Mouse (Mus musculus) right cerebral cortex, postnatal 10 days (tissue): ENCODE measurements at regions not wholly inside any gene's neighbourhood (a gene's known extent, or its start where the extent isn't known, plus 50 kb on each side); places are given as distances from the start of the nearest gene placed in this dataset.

Experiments used
- DNase-seq, 2 experiments: peaks; one replicate each; pipeline ENCODE4 v3.0.0; 2021; ENCODE audit warnings: low spot score in 2 of 2

DNA sequence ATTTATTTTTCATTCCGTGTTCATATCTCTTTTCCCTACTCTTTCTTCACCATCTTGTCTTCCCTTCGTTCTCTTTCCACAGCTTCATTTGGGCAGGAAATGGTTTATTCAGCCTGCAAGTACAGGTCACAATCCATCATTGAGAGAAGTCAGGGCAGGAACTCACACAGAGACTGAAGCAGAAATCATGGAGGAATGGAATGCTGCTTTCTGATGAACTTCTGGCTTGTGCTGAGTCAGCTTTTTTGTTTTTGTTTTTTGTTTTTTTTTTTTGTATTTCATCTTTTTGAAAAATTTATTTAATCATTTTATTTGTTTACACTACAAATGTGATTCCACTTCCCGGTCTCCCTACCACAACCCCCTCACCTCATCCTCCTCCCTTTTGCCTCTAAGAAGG, 51.2 kb upstream of the Suclg2 start:
- no peak for DNase-seq

GRCm38 (mm10) chr6:95801651-95802050, 83.1 kb upstream of the Suclg2 start:
- no peak for DNase-seq

DNA sequence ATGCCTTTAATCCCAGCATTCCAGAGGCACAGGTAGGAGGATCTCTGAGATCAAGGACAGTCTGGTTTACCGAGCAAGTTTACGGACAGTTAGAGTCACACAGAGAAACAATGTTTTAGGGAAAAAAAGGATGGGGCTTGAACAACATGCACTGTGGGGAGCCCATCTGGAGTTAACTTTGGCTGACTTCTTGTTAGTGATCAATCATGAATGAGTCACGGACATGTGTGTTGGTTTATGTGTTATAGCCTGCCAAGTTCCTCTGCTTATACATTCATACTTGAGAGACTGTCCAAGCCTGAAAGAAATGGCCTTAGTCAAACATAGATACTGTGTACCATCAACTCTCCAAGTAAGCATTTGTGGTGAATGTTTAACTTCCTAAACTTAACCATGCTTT, 122.9 kb upstream of the Suclg2 start:
- no peak for DNase-seq

- no peak for DNase-seq
Measured at GRCm38 (mm10) chr6:95846536-95846935, 127.9 kb upstream of the Suclg2 start.

DNA sequence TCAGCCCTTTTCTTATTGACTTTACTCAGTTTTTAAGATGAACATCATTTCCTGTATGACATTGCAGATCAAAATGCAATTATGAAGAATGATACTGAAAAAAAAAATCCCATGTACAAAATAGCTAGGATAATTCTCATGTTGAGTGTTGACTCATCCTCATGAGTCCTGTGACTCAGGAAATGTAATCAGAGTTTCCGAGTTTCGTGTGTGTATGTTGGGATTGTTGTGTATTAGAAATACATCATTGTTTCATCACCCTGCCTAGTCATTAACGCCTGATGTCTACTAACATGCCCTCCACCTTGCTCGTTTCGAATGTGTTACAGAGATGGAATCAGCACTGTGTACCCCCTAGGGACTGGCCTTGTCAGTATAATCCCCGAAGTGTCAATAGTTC, 156.9 kb upstream of the Suclg2 start:
- no peak for DNase-seq

DNA sequence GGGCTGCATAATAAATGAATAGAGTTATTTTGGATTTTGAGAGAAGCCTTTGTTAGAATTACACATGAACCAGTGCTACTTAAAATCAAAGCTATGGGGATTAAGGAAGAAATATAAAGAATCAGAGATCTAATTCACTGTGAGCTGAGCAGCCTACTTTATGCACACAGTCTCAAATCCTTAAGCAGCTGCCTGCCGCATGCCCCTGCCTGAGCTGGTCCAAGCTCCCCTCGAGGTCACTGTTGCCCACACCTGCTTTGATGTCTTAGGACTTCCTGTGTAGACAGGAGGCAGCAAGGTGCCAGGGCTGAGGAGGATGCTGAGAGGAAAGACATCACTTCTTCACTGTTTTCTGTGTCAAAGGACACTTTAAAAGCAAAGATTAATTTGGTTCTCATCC, 157.7 kb upstream of the Suclg2 start:
- no peak for DNase-seq

GRCm38 (mm10) chr6:95886645-95887044, 168.0 kb upstream of the Suclg2 start:
- peak in 1 of 2 experiments; percentile 43 for DNase-seq

DNA sequence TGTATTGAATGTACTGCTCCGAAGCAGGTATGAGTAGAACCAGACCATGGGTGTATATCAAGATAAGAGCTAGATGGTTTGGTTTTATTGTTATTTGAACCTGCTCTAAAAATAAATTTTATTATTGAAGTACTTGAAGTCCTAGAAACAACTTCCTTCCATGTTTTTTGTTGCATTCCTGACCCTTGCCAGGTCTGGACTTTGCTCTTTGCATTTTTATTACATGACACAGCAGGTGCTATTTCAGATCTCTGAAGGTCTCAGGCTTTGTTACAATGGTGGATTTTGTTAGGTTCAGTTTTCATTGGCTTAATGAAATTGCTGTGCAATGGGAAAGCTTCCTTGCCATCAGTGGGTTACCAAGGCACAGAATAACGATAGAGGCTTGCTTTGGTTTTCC, 184.0 kb upstream of the Suclg2 start:
- no peak for DNase-seq

- DNase-seq: peak; percentile 26 to 37
Measured at GRCm38 (mm10) chr6:95904085-95904633, 185.6 kb upstream of the Suclg2 start.

- peak; percentile 34 to 68 for DNase-seq
Measured at GRCm38 (mm10) chr6:95905057-95905456, 186.5 kb upstream of the Suclg2 start.

GRCm38 (mm10) chr6:95921737-95922136, 191.2 kb upstream of the Fam19a1 start:
- DNase-seq: no peak

DNA sequence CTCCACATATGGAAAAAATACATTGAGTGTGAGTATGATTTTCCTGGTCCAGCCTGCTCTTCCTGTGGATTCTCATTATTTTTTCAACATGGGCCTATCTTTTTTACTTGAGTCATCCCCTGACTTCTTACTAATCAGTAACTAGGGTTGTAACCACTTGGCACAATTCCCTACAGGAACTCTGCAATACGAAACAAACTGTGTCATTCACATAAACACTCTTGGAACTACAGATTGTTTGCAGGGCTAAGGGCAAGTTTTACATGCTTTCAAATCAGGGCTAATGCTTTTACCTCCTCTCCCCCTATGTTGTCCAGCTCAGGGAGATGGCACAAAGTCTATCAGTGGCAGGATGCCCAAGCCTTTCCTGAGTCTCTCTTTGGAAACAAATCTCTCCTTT, 178.4 kb upstream of the Fam19a1 start:
- no peak for DNase-seq

- DNase-seq: no peak
Measured at GRCm38 (mm10) chr6:95936504-95936903, 176.4 kb upstream of the Fam19a1 start.

GRCm38 (mm10) chr6:95939052-95939451, 173.9 kb upstream of the Fam19a1 start:
- DNase-seq: no peak

GRCm38 (mm10) chr6:95960745-95961144, 152.2 kb upstream of the Fam19a1 start:
- DNase-seq: no peak

DNA sequence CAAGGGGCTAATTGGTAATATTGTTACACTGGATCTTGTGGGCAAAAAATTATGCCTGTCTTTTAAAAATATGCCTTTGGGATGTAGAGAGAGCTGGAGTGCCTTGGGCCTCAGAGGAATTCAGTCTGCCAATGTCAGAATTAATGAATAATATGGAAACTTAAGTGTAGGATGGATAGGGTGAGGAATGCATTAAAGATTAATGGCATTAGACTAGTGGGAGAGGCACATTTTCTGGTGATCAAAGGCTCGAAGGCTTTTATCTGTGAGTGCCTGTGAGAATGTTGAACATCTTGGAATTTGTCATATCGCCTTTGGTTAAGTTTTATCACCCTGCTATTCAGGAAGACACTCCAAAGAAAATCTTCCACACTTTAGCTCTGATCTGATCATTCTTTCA, 146.7 kb upstream of the Fam19a1 start:
- no peak for DNase-seq

DNA sequence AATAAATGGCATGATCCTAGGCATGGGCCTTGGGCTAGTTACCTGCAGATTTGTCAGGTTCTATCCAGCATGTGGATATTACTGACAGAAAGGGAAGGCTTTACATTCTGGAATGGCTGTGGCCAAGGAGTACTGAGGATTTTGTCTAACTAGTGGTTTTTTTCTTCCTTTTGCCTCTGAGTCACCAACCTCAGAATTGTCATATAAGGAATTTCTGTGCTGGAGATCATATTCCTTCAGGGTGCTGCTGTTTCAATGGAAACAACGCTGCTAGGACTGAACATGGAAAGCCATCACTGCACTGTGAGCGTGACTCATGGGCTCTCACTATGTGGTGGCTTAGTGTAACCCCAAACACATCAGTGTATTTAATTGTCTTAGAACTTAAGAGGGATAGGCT, 137.0 kb upstream of the Fam19a1 start:
- no peak for DNase-seq

GRCm38 (mm10) chr6:95997037-95997436, 115.9 kb upstream of the Fam19a1 start:
- no peak for DNase-seq

DNA sequence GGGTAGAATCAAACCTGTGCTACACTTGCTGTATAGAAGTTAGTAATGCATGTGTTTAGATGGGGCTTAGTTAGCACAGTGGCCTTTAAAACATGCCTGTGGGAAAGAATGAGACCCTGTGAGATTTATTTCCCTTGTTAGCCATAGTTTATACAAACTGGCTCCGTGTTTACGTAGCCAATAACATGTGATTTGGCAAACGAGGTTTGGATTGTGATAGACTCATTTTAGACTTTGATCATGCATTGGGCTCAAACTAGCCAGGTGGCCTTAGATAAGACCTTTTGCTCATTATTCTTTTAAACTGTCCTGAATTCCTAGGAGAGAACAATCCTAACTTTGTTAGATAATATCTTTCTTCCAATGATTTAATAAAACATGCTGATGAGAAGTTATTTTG, 115.2 kb upstream of the Fam19a1 start:
- DNase-seq: no peak

GRCm38 (mm10) chr6:95999441-95999840, 113.5 kb upstream of the Fam19a1 start:
- no peak for DNase-seq

DNA sequence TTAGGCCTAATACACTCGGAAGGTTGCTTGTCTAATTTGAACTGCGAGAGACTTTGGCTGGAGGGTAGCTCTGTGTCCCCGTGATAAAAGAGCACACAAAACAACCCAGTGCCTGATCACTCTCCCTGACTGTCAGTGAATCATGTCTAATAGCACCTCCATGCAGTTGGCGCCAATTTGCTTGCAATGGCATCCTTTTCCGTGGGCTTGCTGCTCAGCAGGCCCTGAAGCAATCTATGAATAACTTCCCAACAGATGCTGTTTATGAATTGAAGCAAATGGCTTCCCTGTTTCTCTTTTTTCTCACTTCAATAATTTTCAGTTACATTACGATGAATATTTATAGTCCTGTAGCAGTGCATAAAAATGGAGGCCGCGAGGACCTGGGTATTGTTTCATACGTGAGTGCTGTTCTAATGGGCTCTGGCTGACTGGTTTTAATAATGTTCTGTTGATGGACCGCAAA, 112.9 kb upstream of the Fam19a1 start:
- DNase-seq: peak; percentile 63 to 76

DNA sequence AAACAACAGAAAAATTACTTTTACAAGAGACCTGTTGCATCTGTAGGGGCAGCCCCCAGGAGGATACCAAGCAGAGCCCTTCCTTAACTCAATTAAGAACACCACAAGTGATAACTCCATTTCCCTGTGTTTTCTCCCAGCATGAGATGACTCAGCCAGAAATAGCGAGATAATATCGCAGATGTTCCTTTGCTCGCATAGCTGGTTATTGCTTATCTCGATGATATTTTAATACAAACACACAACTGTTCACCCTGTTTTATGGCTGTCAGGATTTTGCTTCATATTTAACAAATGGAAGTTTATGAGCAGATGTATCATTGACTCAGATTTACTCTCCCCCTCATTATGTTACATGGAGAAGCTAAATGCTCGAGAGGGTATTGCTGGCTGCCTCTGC, 101.7 kb upstream of the Fam19a1 start:
- DNase-seq: no peak

DNA sequence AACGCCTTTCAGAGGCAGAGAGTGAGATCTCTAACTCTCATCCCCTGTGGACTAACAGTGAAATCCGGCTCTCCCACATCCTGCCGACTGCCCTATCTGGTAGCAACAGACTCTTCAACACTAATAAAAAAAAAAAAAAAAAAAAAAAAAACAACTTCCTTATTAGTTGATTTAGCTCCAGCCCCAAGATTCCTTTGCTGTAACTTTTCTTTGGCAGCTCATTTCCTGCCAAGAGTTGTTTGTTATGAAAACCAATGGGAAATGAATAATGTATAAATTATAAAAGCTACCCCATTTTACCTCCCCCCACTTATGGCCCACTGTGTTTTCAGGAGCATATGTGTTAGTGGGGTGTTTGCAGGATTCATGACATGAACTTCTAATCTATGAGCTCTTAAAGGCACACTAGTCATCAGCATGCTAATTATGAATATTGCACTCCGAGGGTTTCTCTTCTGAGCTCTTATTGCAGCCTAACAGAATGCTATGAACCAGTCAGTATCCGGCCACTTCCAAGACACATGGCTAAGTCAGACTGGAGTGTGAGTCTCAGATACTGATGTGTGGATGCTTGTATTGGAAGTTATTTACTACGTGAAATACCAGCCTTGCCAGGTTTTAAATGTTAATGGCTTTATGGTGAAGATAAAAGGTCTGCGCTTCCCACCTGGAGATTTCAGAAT, 84.8 kb upstream of the Fam19a1 start:
- no peak for DNase-seq

DNA sequence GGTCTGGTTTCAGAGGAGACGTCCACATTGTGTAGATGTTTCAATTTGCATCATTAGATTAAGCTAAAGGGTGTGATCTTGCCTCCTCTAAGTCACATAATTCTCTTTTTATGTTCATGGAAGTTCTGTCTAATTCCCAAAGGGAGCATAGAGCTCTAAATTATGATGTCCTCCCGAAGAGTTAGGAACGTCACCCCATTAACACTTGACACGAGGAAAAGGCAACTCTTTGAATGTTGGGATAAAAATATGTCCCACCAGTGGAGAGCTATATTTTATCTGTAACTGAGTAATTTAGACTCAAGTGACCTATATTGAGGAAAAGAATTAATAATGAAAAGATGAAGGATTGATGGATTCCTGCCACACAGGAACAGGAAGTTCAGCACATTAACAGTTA, 69.2 kb upstream of the Fam19a1 start:
- no peak for DNase-seq
